Mouse (Mus musculus): ENCODE measurements around the gene Wdfy2. TPM values are rescaled to one million over a fixed set of nuclear protein-coding genes. Genes with fewer than 3 reads are reported as not detected.

Wdfy2 gene
- total and polyA plus RNA-seq, 3 experiments = 2.7 to 4.1 TPM; not detected in 1

GRCm38 (mm10) chr14:62789282-62789681 lies 48.2 kb upstream of the Wdfy2 start (continued):
- TF ChIP-seq UBTF (IDR thresholded peaks at IDR 0.05; ENCODE audit: borderline replicate concordance, insufficient read depth, low read depth, low read length) (no peak), GABPA (IDR thresholded peaks at IDR 0.05; ENCODE audit: low read depth, low read length) (no peak), MEF2A (IDR thresholded peaks at IDR 0.05; ENCODE audit: extremely low read depth, insufficient replicate concordance, low read depth, low read length, poor library complexity, severe bottlenecking) (no peak), ELF1 (IDR thresholded peaks at IDR 0.05; ENCODE audit: low read depth, low read length) (no peak), POLR2A (IDR thresholded peaks at IDR 0.05; ENCODE audit: control insufficient read depth in 1 of 2, insufficient read depth in 1 of 2, low read depth in 1 of 2, low read length in 2 of 2, poor library complexity in 1 of 2) (no peak), MYC (IDR thresholded peaks at IDR 0.05; ENCODE audit: low read depth, low read length) (peak; percentile 90), POLR2AphosphoS5 (IDR thresholded peaks at IDR 0.05; ENCODE audit: borderline replicate concordance, low read depth, low read length) (no peak), EP300 (IDR thresholded peaks at IDR 0.05; ENCODE audit: low read depth in 1 of 2, low read length in 2 of 2) (peak; percentile 53 to 58; a peak in 3 of 4 replicates), CTCF (IDR thresholded peaks at IDR 0.05 in 2 of 3, conservative IDR thresholded peaks at IDR 0.05 in 1 of 3; ENCODE audit: control insufficient read depth in 1 of 3, insufficient read depth in 1 of 3, low read depth in 2 of 3, low read length in 3 of 3, poor library complexity in 1 of 3, severe bottlenecking in 1 of 3) (no peak), RAD21 (IDR thresholded peaks at IDR 0.05; ENCODE audit: low read depth, low read length) (no peak), NRF1 (IDR thresholded peaks at IDR 0.05; ENCODE audit: insufficient read depth, low read depth, low read length, poor library complexity, severe bottlenecking) (no peak), TBP (IDR thresholded peaks at IDR 0.05; ENCODE audit: low read depth, low read length) (no peak)

- Histone ChIP-seq H3K27ac (ENCODE audit: control insufficient read depth, low read depth, low read length) (no peak overlapping the region), H3K27me3 (ENCODE audit: control insufficient read depth in 1 of 2, insufficient read depth in 2 of 2, low read length in 2 of 2) (peaks cover 0 to 3% of the 10 kb centered on the region in 2 experiments; a peak in 1 of 4 replicates), H3K4me1 (ENCODE audit: control insufficient read depth in 1 of 2, insufficient read depth in 2 of 2, low read length in 2 of 2) (peaks cover 0 to 10% of the 10 kb centered on the region in 2 experiments; a peak in 2 of 4 replicates), H3K9me3 (replicated peaks; ENCODE audit: insufficient read depth, low read length) (no peaks in the 10 kb centered on the region), H3K79me2 (ENCODE audit: control insufficient read depth, insufficient read depth, low read length, poor library complexity) (no peaks in the 10 kb centered on the region), H3K9ac (ENCODE audit: control insufficient read depth, low read depth, low read length, poor library complexity, severe bottlenecking) (no peak overlapping the region), H3K36me3 (ENCODE audit: control insufficient read depth in 1 of 2, insufficient read depth in 2 of 2, low read length in 2 of 2) (no peaks in the 10 kb centered on the region; a peak in 1 of 4 replicates), H3K4me3 (ENCODE audit: control insufficient read depth in 1 of 2, insufficient read depth in 1 of 2, low read depth in 2 of 2, low read length in 2 of 2) (no peak overlapping the region)
- no peak for TF ChIP-seq POLR2AphosphoS5 (IDR thresholded peaks at IDR 0.05; ENCODE audit: borderline replicate concordance, low read depth, low read length)
- TF ChIP-seq EP300 (IDR thresholded peaks at IDR 0.05; ENCODE audit: low read depth in 1 of 2, low read length in 2 of 2) = no peak
- no peak for TF ChIP-seq MAX (IDR thresholded peaks at IDR 0.05; ENCODE audit: low read length)
- 0 out of 2 replicates have a peak, but pooled peaks have one; percentile 21 for TF ChIP-seq GATA1 (IDR thresholded peaks at IDR 0.05; ENCODE audit: low read depth, low read length)
- TF ChIP-seq ZMIZ1 (IDR thresholded peaks at IDR 0.05; ENCODE audit: low read depth, low read length) = no peak
- TF ChIP-seq TAL1 (IDR thresholded peaks at IDR 0.05; ENCODE audit: low read length) = no peak
- TF ChIP-seq MAFK (IDR thresholded peaks at IDR 0.05; ENCODE audit: borderline replicate concordance, low read depth, low read length) = no peak
- DNase-seq (ENCODE audit: low read depth, low spot score) = no peak
These were observed 41.8 kb upstream of the Wdfy2 start for GRCm38 (mm10) chr14:62795719-62796118.

Data from MEL (cell line).